Mouse (Mus musculus) thymus, adult 2 months (tissue): ENCODE results near the gene Pum1.

ENCODE experiments used
- CTCF ChIP-seq: fragments of 200-500 bp; IDR thresholded peaks from 2 replicates; pipeline ENCODE4 v1.5.1; 2012; ENCODE audit warnings: mild to moderate bottlenecking, control low read depth, low read length, moderate library complexity, borderline replicate concordance; ENCODE audit not compliant: control insufficient read depth, poor library complexity, insufficient read depth; ENCODE audit errors: extremely low read depth
- POLR2A ChIP-seq: fragments of 200-500 bp; IDR thresholded peaks from 2 replicates; pipeline ENCODE4 v1.6.1; 2012; ENCODE audit warnings: mild to moderate bottlenecking, low read length, control low read depth, moderate library complexity; ENCODE audit not compliant: control insufficient read depth, poor library complexity, insufficient read depth; ENCODE audit errors: extremely low read depth

- TF ChIP-seq CTCF, result no peak
- no peak for TF ChIP-seq POLR2A
Observed at GRCm38 (mm10) chr4:130820594-130821255, 157.6 kb downstream of the Pum1 start.
